Mouse (Mus musculus): ENCODE measurements at regions not wholly inside any gene's neighbourhood (a gene's known extent, or its start where the extent isn't known, plus 50 kb on each side); places are given as distances from the start of the nearest gene placed in this dataset.

- TF ChIP-seq POLR2A (IDR thresholded peaks at IDR 0.05; ENCODE audit: control insufficient read depth, low read depth, low read length) (no peak), CTCF (IDR thresholded peaks at IDR 0.05; ENCODE audit: control insufficient read depth, insufficient read depth, insufficient replicate concordance, low read depth, low read length) (no peak)
- H3K4me3 ChIP-seq (ENCODE audit: control insufficient read depth, low read depth, low read length): no peak overlapping the region
- no peaks in the 10 kb centered on the region for H3K36me3 ChIP-seq (ENCODE audit: control insufficient read depth, insufficient read depth, low read length)
- H3K27ac ChIP-seq (ENCODE audit: control insufficient read depth, insufficient read depth, low read depth, low read length): no peak overlapping the region
- H3K27me3 ChIP-seq (ENCODE audit: control insufficient read depth, insufficient read depth, low read length): no peaks in the 10 kb centered on the region
- H3K4me1 ChIP-seq (ENCODE audit: control insufficient read depth, insufficient read depth, low read length): no peaks in the 10 kb centered on the region
These were observed 95.0 kb upstream of the Arhgef9 start for GRCm38 (mm10) chrX:95291676-95292075.

GRCm38 (mm10) chrX:95282038-95282437 lies 85.4 kb upstream of the Arhgef9 start:
- Histone ChIP-seq H3K4me3 (ENCODE audit: control insufficient read depth, low read depth, low read length) (no peak overlapping the region), H3K4me1 (ENCODE audit: control insufficient read depth, insufficient read depth, low read length) (no peaks in the 10 kb centered on the region), H3K27ac (ENCODE audit: control insufficient read depth, insufficient read depth, low read depth, low read length) (no peak overlapping the region), H3K27me3 (ENCODE audit: control insufficient read depth, insufficient read depth, low read length) (no peaks in the 10 kb centered on the region), H3K36me3 (ENCODE audit: control insufficient read depth, insufficient read depth, low read length) (no peaks in the 10 kb centered on the region)
- TF ChIP-seq POLR2A (IDR thresholded peaks at IDR 0.05; ENCODE audit: control insufficient read depth, low read depth, low read length) (no peak), CTCF (IDR thresholded peaks at IDR 0.05; ENCODE audit: control insufficient read depth, insufficient read depth, insufficient replicate concordance, low read depth, low read length) (no peak)

- Histone ChIP-seq H3K27ac (ENCODE audit: control insufficient read depth, insufficient read depth, low read depth, low read length) (no peak overlapping the region), H3K4me3 (ENCODE audit: control insufficient read depth, low read depth, low read length) (no peak overlapping the region), H3K27me3 (ENCODE audit: control insufficient read depth, insufficient read depth, low read length) (no peaks in the 10 kb centered on the region), H3K4me1 (ENCODE audit: control insufficient read depth, insufficient read depth, low read length) (no peaks in the 10 kb centered on the region), H3K36me3 (ENCODE audit: control insufficient read depth, insufficient read depth, low read length) (no peaks in the 10 kb centered on the region)
- peak; percentile 57; the same call in 1 of the 2 replicates for TF ChIP-seq CTCF (IDR thresholded peaks at IDR 0.05; ENCODE audit: control insufficient read depth, insufficient read depth, insufficient replicate concordance, low read depth, low read length)
- no peak for TF ChIP-seq POLR2A (IDR thresholded peaks at IDR 0.05; ENCODE audit: control insufficient read depth, low read depth, low read length)
These were observed 56.9 kb upstream of the Arhgef9 start for GRCm38 (mm10) chrX:95253517-95253916.
